Mouse (Mus musculus): ENCODE results near the gene Olfr871.
"Not testable (repeated sequence)": the region's sequence is repeated elsewhere in the genome, so short reads cannot be mapped to it uniquely, and the experiment has no call there.

Gene Olfr871

DNA sequence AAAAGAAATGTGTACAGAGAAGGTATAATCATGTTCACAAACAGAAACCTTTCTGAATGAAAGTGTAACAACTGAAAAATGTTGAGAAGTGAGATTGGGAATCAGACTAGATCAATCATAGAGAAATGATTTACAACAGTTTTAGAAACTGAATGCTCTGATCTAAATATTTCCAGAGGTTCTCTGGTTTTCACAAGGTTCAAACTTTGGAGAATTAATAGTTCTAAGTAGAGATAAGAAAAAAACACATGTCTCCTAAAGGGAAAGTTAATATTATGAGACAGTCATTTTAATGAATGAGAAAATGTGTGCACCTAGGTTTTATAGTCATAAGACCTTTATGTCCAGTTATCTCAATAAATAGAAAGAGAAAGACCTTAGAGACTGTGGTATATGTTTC, at the start of gene Olfr871:
TSS of gene Olfr871 (plus strand) at position 301 of the 400 bp plus-strand sequence.
- DNase-seq, result no peak

- DNase-seq, result no peak
Measured at GRCm38 (mm10) chr9:20173957-20174356, 38.0 kb upstream of the Olfr871 start, which contains the start of gene Olfr870. Gene Olfr870 (minus strand): TSS chr9:20174057.

DNA sequence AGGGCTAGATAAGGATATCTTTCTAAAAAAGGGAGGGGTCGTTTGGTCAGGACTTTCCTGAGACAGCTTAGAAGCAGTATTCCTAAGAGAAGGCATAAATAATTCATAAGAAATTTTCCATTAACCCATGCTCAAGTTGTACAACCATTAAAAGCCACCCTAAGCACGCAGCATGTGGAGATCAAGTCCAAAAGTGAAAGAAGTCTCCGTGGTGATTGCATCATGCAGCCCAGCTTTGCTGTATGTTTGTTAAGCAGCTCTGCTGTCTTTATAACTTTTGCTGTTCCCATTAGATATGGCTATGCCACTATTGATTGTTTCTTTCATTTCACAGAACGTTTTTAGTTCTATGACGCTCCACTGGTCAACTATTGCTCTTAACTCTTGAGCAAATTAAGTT, 32.5 kb upstream of the Olfr871 start:
- DNase-seq, result no peak

DNA sequence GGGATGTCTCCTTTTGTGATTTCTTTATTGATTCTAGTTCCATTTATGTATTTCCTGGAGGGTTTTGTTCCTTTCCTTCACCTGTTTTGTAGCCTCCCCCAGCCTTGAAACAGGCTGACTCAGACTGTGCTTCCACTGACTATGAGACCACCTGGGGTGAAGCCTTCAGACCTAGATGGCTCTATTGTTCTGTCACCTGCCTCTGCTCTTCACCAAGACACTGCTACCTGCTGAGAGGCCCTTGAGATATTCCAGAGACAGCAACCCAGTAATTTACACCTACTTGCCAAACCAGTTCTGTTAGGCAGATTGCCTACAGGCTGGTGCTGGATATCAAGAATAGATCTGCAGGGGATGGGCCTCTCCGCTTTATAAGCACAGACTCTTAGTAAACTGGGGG, 9.9 kb upstream of the Olfr871 start:
- DNase-seq, result no peak

DNA sequence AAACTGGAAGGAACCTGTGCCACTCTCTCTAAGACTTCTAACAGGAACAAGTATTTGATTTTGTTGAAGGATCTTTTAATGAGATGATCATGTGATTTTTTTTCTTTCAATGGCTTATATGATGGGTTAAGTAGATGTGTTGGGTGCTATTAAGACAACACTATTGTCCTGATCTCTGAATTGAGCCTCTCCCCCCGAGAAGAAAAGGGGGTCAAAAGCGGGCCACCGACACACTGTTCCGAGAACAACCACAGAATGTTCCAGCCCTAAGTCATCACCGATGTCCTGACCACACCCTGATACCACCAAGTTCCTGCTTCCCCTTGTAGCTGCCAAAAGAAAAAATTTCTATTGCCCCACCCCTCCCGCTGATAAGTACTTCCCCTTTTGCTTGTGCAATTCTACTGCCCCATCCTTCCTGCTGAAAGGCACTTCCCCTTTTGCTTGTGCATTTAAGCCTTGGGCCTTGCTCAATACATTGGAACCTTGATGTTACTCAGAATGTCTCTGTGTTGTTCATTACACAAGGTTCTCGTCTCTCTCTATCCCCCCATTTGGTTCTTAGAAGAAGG, 8.5 kb upstream of the Olfr871 start:
- not testable (repeated sequence) for DNase-seq

- no peak for DNase-seq
Measured at GRCm38 (mm10) chr9:20210812-20211211, 1.2 kb upstream of the Olfr871 start.

DNA sequence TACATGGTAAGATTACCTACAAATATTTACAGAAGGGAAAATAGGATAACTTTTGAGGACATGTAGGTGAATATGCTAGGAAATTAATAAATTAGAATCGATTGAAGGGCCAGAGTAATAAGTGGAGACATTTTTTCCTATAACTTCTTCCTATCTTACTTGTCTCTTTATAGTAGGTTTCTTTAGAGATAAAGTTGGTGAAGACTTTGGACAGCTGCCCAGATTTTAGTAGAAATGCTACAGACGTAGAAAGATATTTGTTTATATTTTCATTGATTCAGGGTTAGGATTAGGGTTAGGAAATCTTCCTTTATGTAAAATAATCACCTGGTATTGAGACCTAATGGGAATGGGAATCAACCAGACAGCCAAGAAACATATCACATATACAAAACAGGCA, 530 bp upstream of the Olfr871 start:
- no peak for DNase-seq

DNA sequence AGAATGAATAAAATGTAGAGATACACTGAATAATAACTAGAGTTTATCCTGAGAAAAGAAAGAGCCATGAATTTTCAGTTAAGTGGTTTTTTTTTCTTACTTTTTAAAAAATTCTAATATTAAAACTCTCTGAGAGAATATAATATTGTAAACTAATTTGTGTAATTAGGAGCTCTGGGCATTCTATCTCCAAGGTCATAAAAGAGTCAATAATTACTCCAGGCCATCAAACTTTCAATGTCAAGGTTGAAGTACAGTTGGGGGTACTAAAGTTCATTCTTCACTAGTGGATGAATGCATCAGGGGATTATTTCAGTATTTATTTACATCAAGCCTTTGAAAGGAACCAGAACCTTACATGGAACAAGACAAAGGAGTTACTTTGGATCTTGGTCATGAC, 24.8 kb downstream of the Olfr871 start, which contains the start of gene Olfr872:
TSS of gene Olfr872 (plus strand) at position 301 of the 400 bp plus-strand sequence.
- no peak for DNase-seq

- no peak for DNase-seq
Measured at GRCm38 (mm10) chr9:20237378-20237777, 25.4 kb downstream of the Olfr871 start.

All from spleen, adult 18-20 months (tissue).